Comparison of ENCODE assay signal across 22 mouse cellular contexts in genomic region chr15:83419562-83419961, GRCm38 (mm10). TPM values are rescaled to one million over a fixed set of nuclear protein-coding genes. Genes with fewer than 3 reads are reported as not detected.
DNase-seq lines count a peak whose midpoint lies in the region; ATAC-seq and TF ChIP-seq lines count a peak whose summit lies in the region.
"Had no signal": no experiment of that assay in that cellular context is flagged by ENCODE, and none has a peak within 500 bp of the region (broad histone marks: within the 10 kb centered on the region; RNA-seq: fewer than 3 reads in every experiment).

No protein-coding gene starts in this region.

- H3K4me2 ChIP-seq in liver, embryonic 13.5 days: no peak overlapping the region
- H3K4me2 ChIP-seq: embryonic facial prominence, embryonic 12.5 days; forebrain, embryonic 13.5 days; heart, embryonic 12.5 days; hindbrain, embryonic 15.5 days; midbrain, embryonic 15.5 days; neural tube, embryonic 15.5 days had no signal

- TF ChIP-seq CTCF in layer of hippocampus, adult 2 months (conservative IDR thresholded peaks at IDR 0.05): no peak
- TF ChIP-seq CTCF in cortical plate, adult 2 months (IDR thresholded peaks at IDR 0.05; ENCODE audit: extremely low read depth, insufficient read depth, low read length): no peak

- peaks cover 16% of the 10 kb centered on the region for H3K4me1 ChIP-seq in cortical plate, adult 2 months (ENCODE audit: control insufficient read depth, insufficient read depth, low read length)
- H3K4me1 ChIP-seq in liver, embryonic 13.5 days (replicated peaks): peaks cover 80% of the 10 kb centered on the region
- H3K4me1 ChIP-seq: midbrain, embryonic 15.5 days had no signal

- no peak overlapping the region for H3K4me3 ChIP-seq in layer of hippocampus, adult 2 months
- H3K4me3 ChIP-seq in cortical plate, adult 2 months (ENCODE audit: insufficient read depth, low read length): no peak overlapping the region
- no peak overlapping the region for H3K4me3 ChIP-seq in liver, embryonic 13.5 days (replicated peaks)
- H3K4me3 ChIP-seq: embryonic facial prominence, embryonic 12.5 days; forebrain, embryonic 13.5 days; heart, embryonic 12.5 days; hindbrain, embryonic 15.5 days; megakaryocyte, embryonic 14.5 days; midbrain, embryonic 15.5 days; neural tube, embryonic 15.5 days had no signal

- peak overlapping the region; percentile 52 for H3K9ac ChIP-seq in liver, embryonic 13.5 days
- H3K9ac ChIP-seq: embryonic facial prominence, embryonic 12.5 days; forebrain, embryonic 13.5 days; hindbrain, embryonic 15.5 days; midbrain, embryonic 15.5 days; neural tube, embryonic 15.5 days had no signal

- H3K9me3 ChIP-seq in liver, embryonic 13.5 days (replicated peaks): no peaks in the 10 kb centered on the region
- H3K9me3 ChIP-seq: embryonic facial prominence, embryonic 12.5 days; forebrain, embryonic 13.5 days; heart, embryonic 12.5 days; hindbrain, embryonic 15.5 days; midbrain, embryonic 15.5 days; neural tube, embryonic 15.5 days had no signal

- peak overlapping the region; percentile 91; the same call in 1 of the 2 replicates for H3K27ac ChIP-seq in layer of hippocampus, adult 2 months
- H3K27ac ChIP-seq in cortical plate, adult 2 months (ENCODE audit: insufficient read depth, low read length): peak overlapping the region; percentile 44; the same call in 1 of the 2 replicates
- peak overlapping the region; percentile 66 for H3K27ac ChIP-seq in liver, embryonic 13.5 days
- H3K27ac ChIP-seq: embryonic facial prominence, embryonic 12.5 days; forebrain, embryonic 13.5 days; hindbrain, embryonic 15.5 days; midbrain, embryonic 15.5 days; neural tube, embryonic 15.5 days had no signal

- DNase-seq in layer of hippocampus, adult 2 months (ENCODE audit: low spot score in 2 of 2): no peak
- no peak for DNase-seq in layer of hippocampus, adult 9-11 months
- DNase-seq in liver, embryonic 13.5 days: no peak
- no peak for DNase-seq in kidney, postnatal 14 days
- no peak for DNase-seq in lung, postnatal 4 days
- DNase-seq: cerebellum, adult 2 months; gastrocnemius, postnatal 10 days; heart, postnatal 4 days; kidney, postnatal 4 days; retina, postnatal 1 day; thymus, adult 18-20 months had no signal

- ATAC-seq in liver, embryonic 13.5 days (ENCODE audit: low read depth): no peak
- ATAC-seq in neutrophil, adult 5-6 weeks (ENCODE audit: extremely low read depth, insufficient number of reproducible peaks, low FRiP score, poor library complexity, severe bottlenecking): 0 out of 2 replicates have a peak, but pooled peaks have one; percentile 27
- ATAC-seq: forebrain, embryonic 13.5 days; intestine, embryonic 16.5 days; lung, postnatal 0 days; midbrain, embryonic 15.5 days had no signal

- no peaks in the 10 kb centered on the region for H3K36me3 ChIP-seq in liver, embryonic 13.5 days
- H3K36me3 ChIP-seq: embryonic facial prominence, embryonic 12.5 days; heart, embryonic 12.5 days; hindbrain, embryonic 15.5 days; midbrain, embryonic 15.5 days; neural tube, embryonic 15.5 days had no signal

- TF ChIP-seq POLR2A in cortical plate, adult 2 months (IDR thresholded peaks at IDR 0.05; ENCODE audit: extremely low read depth, insufficient read depth, low read length): no peak

- H3K27me3 ChIP-seq in liver, embryonic 13.5 days: no peaks in the 10 kb centered on the region
- H3K27me3 ChIP-seq: embryonic facial prominence, embryonic 12.5 days; forebrain, embryonic 13.5 days; heart, embryonic 12.5 days; hindbrain, embryonic 15.5 days; megakaryocyte, embryonic 14.5 days; midbrain, embryonic 15.5 days; neural tube, embryonic 15.5 days had no signal

- WGBS in liver, embryonic 13.5 days (ENCODE audit: insufficient replicate concordance): 57% methylated on average over 2 of the region's 2 CpGs

RNA-seq across cellular contexts. Expression of gene Pacsin2, which starts 44.8 kb away (rescaled TPM):
- total RNA-seq in layer of hippocampus, adult 2 months (2021): 100 to 1,000 TPM in 1 of 2 experiments, 10 to 100 TPM in 1; 99.7 to 104 TPM
- 84.4 and 87.8 TPM in 2 replicates for polyA plus RNA-seq in cortical plate, adult 2 months (2012; rRNA removed)
- 45.0 and 58.2 TPM in 2 replicates for polyA plus RNA-seq in liver, embryonic 13.5 days (2015; fragmentation: Nextera tagmentation; extraction: Ambion mirVana)
- total RNA-seq in neutrophil, adult 5-6 weeks (2017): 66.8 TPM in 2 replicates
